Mouse (Mus musculus) neural tube, embryonic 13.5 days (tissue): ENCODE data around the gene Tspan32. TPM values are rescaled to one million over a fixed set of nuclear protein-coding genes. Genes with fewer than 3 reads are reported as not detected.

ENCODE experiments used
- ATAC-seq: fragments of 200-750 bp; cut with Nextera tagmentation; 2 replicates; pipeline ENCODE4 v1.8.0; 2017; ENCODE audit warnings: low read depth, mild to moderate bottlenecking, moderate TSS enrichment, moderate library complexity
- H3K27ac ChIP-seq: fragments of 300-500 bp; sonication (generic); replicated peaks from 2 replicates; pipeline ENCODE4 v1.5.1; 2015; ENCODE audit warnings: moderate library complexity, mild to moderate bottlenecking, inconsistent platforms
- H3K27me3 ChIP-seq: fragments of 300-500 bp; sonication (generic); 2 replicates; pipeline ENCODE4 v1.6.1; 2015; ENCODE audit warnings: mild to moderate bottlenecking, inconsistent platforms
- H3K36me3 ChIP-seq: fragments of 300-500 bp; sonication (generic); 2 replicates; pipeline ENCODE4 v1.6.1; 2015; ENCODE audit warnings: mild to moderate bottlenecking, inconsistent platforms
- H3K4me1 ChIP-seq: fragments of 300-500 bp; sonication (generic); replicated peaks from 2 replicates; pipeline ENCODE4 v1.6.1; 2015; ENCODE audit warnings: inconsistent platforms
- H3K4me2 ChIP-seq: fragments of 300-500 bp; sonication (generic); 2 replicates; pipeline ENCODE4 v1.6.1; 2015; ENCODE audit warnings: inconsistent platforms, mild to moderate bottlenecking, moderate library complexity
- H3K4me3 ChIP-seq: fragments of 300-500 bp; sonication (generic); 2 replicates; pipeline ENCODE4 v1.5.1; 2015; ENCODE audit warnings: mild to moderate bottlenecking, inconsistent platforms
- H3K9ac ChIP-seq: fragments of 300-500 bp; sonication (generic); 2 replicates; pipeline ENCODE4 v1.6.1; 2015; ENCODE audit warnings: moderate library complexity, mild to moderate bottlenecking, inconsistent platforms
- H3K9me3 ChIP-seq: fragments of 300-500 bp; sonication (generic); 2 replicates; pipeline ENCODE4 v1.6.1; 2016; ENCODE audit warnings: inconsistent platforms
- WGBS: fragments of 180-500 bp; shearing (Covaris S2); methylation state at CpG from one replicate; pipeline ENCODE4 v1.1.7; 2015; 5-methylcytosine and 5-hydroxymethylcytosine counted together
- polyA plus RNA-seq: library from polyadenylated mRNA; unstranded; fragments of >200 nt; fragmentation: Nextera tagmentation; extraction: Ambion mirVana; gene quantifications from 2 replicates; pipeline ENCODE4 v1.2.1, GENCODE M21; 2015

The Tspan32 gene
- polyA plus RNA-seq, 1 experiment from 2014 or later = 0.85 TPM

DNA sequence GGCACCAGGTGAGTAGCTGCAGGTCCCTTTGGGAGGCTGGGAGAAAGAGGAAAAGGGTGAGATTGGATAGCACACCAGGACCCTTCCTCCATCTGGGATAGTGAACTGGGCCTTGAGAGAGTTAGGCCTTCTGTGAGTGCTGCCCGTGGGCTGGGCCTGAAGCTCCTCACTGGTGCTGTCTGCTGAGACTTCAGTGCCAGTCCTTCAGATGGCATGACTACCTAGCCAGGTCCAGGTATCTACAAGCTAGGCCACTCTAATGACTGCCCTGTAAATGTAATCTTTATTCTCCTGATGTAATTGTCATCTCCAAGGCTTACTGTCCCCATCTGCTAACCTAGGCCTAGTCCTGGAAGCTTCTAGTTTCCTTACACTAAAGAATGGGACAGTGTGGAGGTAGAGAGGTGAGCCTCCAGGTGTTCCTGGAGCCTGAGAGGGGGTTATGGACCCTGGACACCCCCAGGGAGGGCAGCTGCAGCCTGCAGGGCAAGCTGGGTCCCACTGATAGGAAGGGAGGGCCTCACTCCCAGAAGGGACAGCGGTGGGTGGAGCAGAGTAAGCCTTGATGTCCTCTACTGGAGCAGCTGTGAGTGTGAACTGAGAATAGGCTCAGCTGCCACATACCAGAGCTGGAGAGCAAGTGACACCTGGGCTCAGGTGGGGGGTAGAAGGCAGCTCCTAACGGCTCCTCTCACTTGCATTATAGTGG, 9.1 kb upstream of the Tspan32 start:
- no peaks in the 10 kb centered on the region for H3K36me3 ChIP-seq
- no peaks in the 10 kb centered on the region for H3K27me3 ChIP-seq
- 74% methylated on average over 3 of the region's 3 CpGs for WGBS
- no peaks in the 10 kb centered on the region for H3K4me1 ChIP-seq
- no peak for ATAC-seq
- H3K27ac ChIP-seq = no peak overlapping the region
- H3K9me3 ChIP-seq = no peaks in the 10 kb centered on the region
- no peak overlapping the region for H3K4me3 ChIP-seq
- H3K9ac ChIP-seq = no peak overlapping the region
- no peak overlapping the region for H3K4me2 ChIP-seq

GRCm38 (mm10) chr7:142996998-142997397, 7.8 kb upstream of the Tspan32 start:
- Histone ChIP-seq H3K36me3 (no peaks in the 10 kb centered on the region), H3K4me3 (no peak overlapping the region), H3K4me2 (no peak overlapping the region), H3K9ac (no peak overlapping the region), H3K9me3 (no peaks in the 10 kb centered on the region), H3K27me3 (no peaks in the 10 kb centered on the region), H3K27ac (no peak overlapping the region), H3K4me1 (no peaks in the 10 kb centered on the region)
- 86% methylated on average over 2 of the region's 2 CpGs for WGBS
- no peak for ATAC-seq

DNA sequence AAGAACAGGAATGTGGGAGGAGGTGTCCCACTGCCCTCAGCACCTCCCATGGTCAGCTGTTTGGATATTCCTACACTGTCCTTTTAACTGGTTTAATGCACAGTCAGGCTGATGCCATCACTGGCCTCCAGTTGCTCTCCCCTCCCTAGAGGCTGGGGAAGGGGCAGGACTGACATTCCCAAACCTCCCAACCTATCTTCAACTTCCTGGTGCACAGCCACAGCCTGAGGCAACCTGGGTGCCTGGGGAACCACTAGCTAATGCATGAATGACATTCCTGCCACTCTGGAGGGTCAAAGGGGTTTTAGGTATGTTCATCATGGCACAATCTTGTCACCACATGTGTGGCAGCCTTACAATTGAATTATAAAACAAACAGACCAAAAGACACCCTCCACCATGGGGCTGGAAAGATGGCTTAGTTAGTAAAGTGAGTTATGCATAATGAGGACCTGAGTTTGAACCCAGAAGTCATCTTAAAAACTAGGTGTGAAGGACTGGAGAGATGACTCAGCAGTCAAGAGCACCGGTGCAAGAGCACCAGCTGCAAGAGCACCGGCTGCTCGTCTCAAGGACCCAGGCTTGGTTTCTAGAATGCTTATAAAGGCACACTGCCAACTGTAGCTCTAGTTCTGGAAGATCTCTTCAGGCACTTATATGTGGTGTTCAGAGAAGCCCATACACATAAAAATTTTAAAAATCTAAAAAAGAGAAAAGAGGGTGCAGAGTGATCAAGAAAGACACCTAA, 7.3 kb upstream of the Tspan32 start:
- H3K4me1 ChIP-seq = no peaks in the 10 kb centered on the region
- WGBS = 71% methylated on average over 3 of the region's 3 CpGs
- H3K4me2 ChIP-seq = no peak overlapping the region
- no peak overlapping the region for H3K9ac ChIP-seq
- ATAC-seq = no peak
- H3K4me3 ChIP-seq = no peak overlapping the region
- H3K27me3 ChIP-seq = no peaks in the 10 kb centered on the region
- no peaks in the 10 kb centered on the region for H3K36me3 ChIP-seq
- H3K27ac ChIP-seq = no peak overlapping the region
- H3K9me3 ChIP-seq = no peaks in the 10 kb centered on the region

DNA sequence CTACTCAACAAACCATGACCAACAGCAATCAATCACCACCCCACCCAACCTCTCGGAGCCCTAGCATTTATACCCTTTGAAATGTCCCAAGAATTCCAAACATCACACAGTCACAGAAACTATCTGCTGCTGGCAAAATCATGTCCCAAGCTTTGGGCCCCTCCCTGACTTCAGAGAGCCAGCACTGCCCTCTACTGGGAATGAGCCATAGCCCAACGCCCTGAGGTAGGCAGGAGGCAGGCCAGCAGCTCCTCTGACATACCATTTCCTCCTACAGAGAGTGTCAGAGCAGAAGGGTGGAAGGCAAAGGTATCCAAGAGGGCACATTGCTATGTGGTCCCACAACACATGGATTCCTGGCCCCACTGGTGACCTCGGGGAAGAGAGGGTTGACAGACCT, 2.2 kb upstream of the Tspan32 start:
- Histone ChIP-seq H3K4me2 (no peak overlapping the region), H3K27ac (no peak overlapping the region), H3K36me3 (no peaks in the 10 kb centered on the region), H3K27me3 (no peaks in the 10 kb centered on the region; the same call in 1 of the 2 replicates), H3K4me3 (no peak overlapping the region), H3K4me1 (peaks cover 13% of the 10 kb centered on the region), H3K9me3 (no peaks in the 10 kb centered on the region), H3K9ac (no peak overlapping the region)
- ATAC-seq = no peak
- WGBS = 24% methylated on average over 3 of the region's 3 CpGs

DNA sequence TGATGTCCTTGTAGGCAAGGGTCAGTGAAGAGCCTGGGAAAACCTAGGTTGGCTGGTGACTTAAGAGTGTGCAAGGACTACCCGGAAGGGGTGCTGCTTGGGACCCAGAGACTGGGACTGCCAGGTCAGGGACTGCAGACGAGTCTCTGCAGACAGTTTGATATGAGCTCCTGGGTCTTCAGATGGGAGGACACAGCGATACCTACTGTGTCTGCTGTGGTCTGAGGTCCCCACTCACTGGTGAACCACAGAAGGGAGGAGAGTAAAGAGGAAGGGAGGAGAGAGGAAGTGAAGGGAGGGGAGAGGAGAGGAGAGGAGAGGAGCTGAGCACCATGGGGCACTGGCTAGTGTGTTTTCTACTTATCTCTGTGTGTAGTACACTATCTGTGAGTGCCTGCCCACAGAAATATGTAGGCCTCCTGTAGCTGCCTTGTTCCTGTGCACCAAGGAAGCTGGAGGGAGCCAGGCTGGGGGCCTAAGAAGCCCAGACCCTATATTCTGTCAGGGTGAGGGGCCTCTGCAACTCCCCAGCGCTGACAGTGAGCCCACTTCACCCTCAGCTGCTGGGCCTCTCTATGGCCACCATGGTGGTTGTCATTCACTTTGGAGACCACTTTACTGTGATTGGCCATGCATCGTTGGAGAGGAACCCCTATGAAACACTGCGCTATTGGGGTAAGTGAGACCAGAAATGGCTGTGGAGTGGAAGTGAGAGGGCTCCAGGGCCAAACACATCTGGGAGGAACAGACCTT, 674 bp downstream of the Tspan32 start:
- ATAC-seq = no peak
- Histone ChIP-seq H3K9ac (no peak overlapping the region), H3K9me3 (no peaks in the 10 kb centered on the region), H3K36me3 (no peaks in the 10 kb centered on the region), H3K27me3 (no peaks in the 10 kb centered on the region; the same call in 1 of the 2 replicates), H3K27ac (no peak overlapping the region), H3K4me1 (peaks cover 35% of the 10 kb centered on the region), H3K4me2 (no peak overlapping the region), H3K4me3 (no peak overlapping the region)
- WGBS = 87% methylated on average over 6 of the region's 6 CpGs

GRCm38 (mm10) chr7:143006097-143006755, 1.4 kb downstream of the Tspan32 start:
- H3K9ac ChIP-seq = no peak overlapping the region
- no peaks in the 10 kb centered on the region; the same call in 1 of the 2 replicates for H3K27me3 ChIP-seq
- 79% methylated on average over 2 of the region's 2 CpGs for WGBS
- H3K9me3 ChIP-seq = no peaks in the 10 kb centered on the region
- H3K4me2 ChIP-seq = no peak overlapping the region
- peaks cover 35% of the 10 kb centered on the region for H3K4me1 ChIP-seq
- no peak for ATAC-seq
- no peak overlapping the region for H3K27ac ChIP-seq
- no peak overlapping the region for H3K4me3 ChIP-seq
- no peaks in the 10 kb centered on the region for H3K36me3 ChIP-seq

- peak overlapping the region; percentile 68; the same call in 1 of the 2 replicates for H3K27ac ChIP-seq
- H3K9me3 ChIP-seq = no peaks in the 10 kb centered on the region
- H3K4me3 ChIP-seq = no peak overlapping the region
- 93% methylated on average over 8 of the region's 8 CpGs for WGBS
- peak overlapping the region; percentile 17; the same call in 1 of the 2 replicates for H3K4me2 ChIP-seq
- no peak overlapping the region for H3K9ac ChIP-seq
- H3K27me3 ChIP-seq = no peaks in the 10 kb centered on the region; the same call in 1 of the 2 replicates
- peaks cover 38% of the 10 kb centered on the region for H3K4me1 ChIP-seq
- ATAC-seq = no peak
- no peaks in the 10 kb centered on the region for H3K36me3 ChIP-seq
Observed at GRCm38 (mm10) chr7:143006756-143007598, 2.1 kb downstream of the Tspan32 start.

- peak; percentile 73 for ATAC-seq
- no peaks in the 10 kb centered on the region for H3K36me3 ChIP-seq
- H3K9ac ChIP-seq = 0 out of 2 replicates have a peak overlapping the region, but pooled peaks have one; percentile 17
- H3K27me3 ChIP-seq = no peaks in the 10 kb centered on the region; the same call in 1 of the 2 replicates
- no peaks in the 10 kb centered on the region for H3K9me3 ChIP-seq
- H3K4me2 ChIP-seq = peak overlapping the region; percentile 17; the same call in 1 of the 2 replicates
- WGBS = 39% methylated on average over 17 of the region's 17 CpGs
- H3K4me1 ChIP-seq = peaks cover 46% of the 10 kb centered on the region
- H3K4me3 ChIP-seq = no peak overlapping the region
- H3K27ac ChIP-seq = peak overlapping the region; percentile 87
Observed at GRCm38 (mm10) chr7:143007599-143008369, 2.9 kb downstream of the Tspan32 start.

DNA sequence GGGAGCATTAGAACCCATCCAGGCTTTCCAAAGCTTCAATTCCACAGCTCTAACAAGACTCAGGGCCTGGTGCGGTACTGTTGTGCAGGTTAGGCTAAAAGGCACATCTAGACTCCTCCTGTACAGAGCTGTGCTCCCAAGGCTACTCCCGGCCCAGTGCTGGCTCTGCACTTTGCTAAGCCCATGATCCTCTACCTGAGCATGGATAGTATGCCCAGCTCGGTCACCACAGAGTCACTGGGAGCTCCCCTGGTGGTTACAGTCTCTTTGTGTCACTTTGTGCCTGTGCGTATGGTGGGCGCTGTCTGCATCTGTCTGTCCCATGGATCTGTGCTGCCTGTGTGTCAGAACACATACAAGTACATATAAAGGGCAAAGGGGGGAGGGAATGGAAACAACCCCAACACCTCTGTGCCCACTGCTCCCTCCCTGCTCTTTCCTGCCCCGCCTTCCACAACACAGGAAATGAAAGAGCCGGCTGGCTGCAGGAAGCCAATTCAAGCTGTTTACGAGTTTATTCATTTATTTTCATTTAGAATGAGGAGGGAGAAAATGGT, 3.6 kb downstream of the Tspan32 start:
- H3K27ac ChIP-seq = peak overlapping the region; percentile 87

GRCm38 (mm10) chr7:143008996-143009665, 4.3 kb downstream of the Tspan32 start:
- Histone ChIP-seq H3K4me3 (no peak overlapping the region), H3K27ac (peak overlapping the region; percentile 87), H3K36me3 (no peaks in the 10 kb centered on the region), H3K4me1 (peaks cover 59% of the 10 kb centered on the region), H3K27me3 (no peaks in the 10 kb centered on the region; the same call in 1 of the 2 replicates), H3K9me3 (no peaks in the 10 kb centered on the region), H3K9ac (peak overlapping the region; percentile 26; the same call in 1 of the 2 replicates), H3K4me2 (no peak overlapping the region; the same call in 1 of the 2 replicates)
- WGBS = 38% methylated on average over 3 of the region's 4 CpGs
- ATAC-seq = no peak

More for the DNA sequence above, 3.6 kb downstream of the Tspan32 start:
- Histone ChIP-seq H3K9ac (no peak overlapping the region), H3K9me3 (no peaks in the 10 kb centered on the region), H3K36me3 (no peaks in the 10 kb centered on the region), H3K4me3 (no peak overlapping the region), H3K27me3 (no peaks in the 10 kb centered on the region; the same call in 1 of the 2 replicates), H3K4me2 (no peak overlapping the region), H3K4me1 (peaks cover 53% of the 10 kb centered on the region)
- ATAC-seq = peak; percentile 41
- WGBS = 45% methylated on average over 8 of the region's 8 CpGs
